In genomic region chr2:147183521-147183920, GRCm38 (mm10) we compare ENCODE assay signal across 10 mouse cellular contexts. TPM values are rescaled to one million over a fixed set of nuclear protein-coding genes. Genes with fewer than 3 reads are reported as not detected.
A peak's percentile ranks its signal among the peaks of the same experiment; 100 is the strongest.
DNase-seq lines count a peak whose midpoint lies in the region; ATAC-seq lines count a peak whose summit lies in the region.
"Had no signal": no experiment of that assay in that cellular context is flagged by ENCODE, and none has a peak within 500 bp of the region (broad histone marks: within the 10 kb centered on the region; RNA-seq: fewer than 3 reads in every experiment).

No protein-coding gene starts in this region.

- no peak for ATAC-seq in heart, embryonic 12.5 days (ENCODE audit: insufficient number of reproducible peaks, low FRiP score)
- no peak for ATAC-seq in hindbrain, embryonic 13.5 days (ENCODE audit: low FRiP score)

- H3K4me1 ChIP-seq in heart, embryonic 12.5 days (replicated peaks): peaks cover 26% of the 10 kb centered on the region
- H3K4me1 ChIP-seq in hindbrain, embryonic 13.5 days (replicated peaks): peaks cover 29% of the 10 kb centered on the region
- peaks cover 81% of the 10 kb centered on the region for H3K4me1 ChIP-seq in midbrain, embryonic 10.5 days

- H3K36me3 ChIP-seq in heart, embryonic 12.5 days: no peaks in the 10 kb centered on the region
- no peaks in the 10 kb centered on the region for H3K36me3 ChIP-seq in hindbrain, embryonic 13.5 days
- H3K36me3 ChIP-seq in midbrain, embryonic 10.5 days: no peaks in the 10 kb centered on the region

- H3K4me2 ChIP-seq in heart, embryonic 12.5 days: peak overlapping the region; percentile 64
- peak overlapping the region; percentile 27 for H3K4me2 ChIP-seq in hindbrain, embryonic 13.5 days

- intact Hi-C loops in heart, postnatal 25 days (cut with DNase I): loop anchor here (10.0 kb wide), 1 partner anchor 349 kb away; no protein-coding TSS in a partner anchor

- 2% methylated on average over 12 of the region's 12 CpGs for WGBS in heart, embryonic 12.5 days
- under 1% methylated on average over 12 of the region's 12 CpGs for WGBS in hindbrain, embryonic 13.5 days
- WGBS in midbrain, embryonic 10.5 days: under 1% methylated on average over 12 of the region's 12 CpGs

- H3K4me3 ChIP-seq in heart, embryonic 12.5 days: peak overlapping the region; percentile 38
- peak overlapping the region; percentile 28 for H3K4me3 ChIP-seq in hindbrain, embryonic 13.5 days
- H3K4me3 ChIP-seq in midbrain, embryonic 10.5 days: peak overlapping the region; percentile 53

- H3K9ac ChIP-seq in heart, embryonic 12.5 days: no peak overlapping the region
- H3K9ac ChIP-seq in hindbrain, embryonic 13.5 days: peak overlapping the region; percentile 49; the same call in 1 of the 2 replicates

- H3K27me3 ChIP-seq in heart, embryonic 12.5 days (replicated peaks): peaks cover 88% of the 10 kb centered on the region
- peaks cover 95% of the 10 kb centered on the region for H3K27me3 ChIP-seq in hindbrain, embryonic 13.5 days
- peaks cover 100% of the 10 kb centered on the region for H3K27me3 ChIP-seq in midbrain, embryonic 10.5 days (ENCODE audit: low read depth, poor library complexity, severe bottlenecking)

- no peaks in the 10 kb centered on the region for H3K9me3 ChIP-seq in heart, embryonic 12.5 days (replicated peaks)
- no peaks in the 10 kb centered on the region for H3K9me3 ChIP-seq in hindbrain, embryonic 13.5 days
- H3K9me3 ChIP-seq in midbrain, embryonic 10.5 days (replicated peaks): no peaks in the 10 kb centered on the region

- H3K27ac ChIP-seq in heart, embryonic 12.5 days (ENCODE audit: poor library complexity, severe bottlenecking): no peak overlapping the region
- H3K27ac ChIP-seq in hindbrain, embryonic 13.5 days: 0 out of 2 replicates have a peak overlapping the region, but pooled peaks have one; percentile 1
- H3K27ac ChIP-seq in midbrain, embryonic 10.5 days (replicated peaks): peak overlapping the region; percentile 83

- DNase-seq in heart, postnatal 25 days (ENCODE audit: low spot score): no peak
- peak; percentile 11 for DNase-seq in R1 (ENCODE audit: low read depth, low spot score)
- peak; percentile 37 for DNase-seq in midbrain, embryonic 10.5 days (ENCODE audit: low spot score)
- DNase-seq in ovary, postnatal 10 days (ENCODE audit: low spot score): no peak
- DNase-seq in right cerebral cortex, postnatal 14 days: no peak
- DNase-seq in spleen, postnatal 14 days (ENCODE audit: low spot score in 2 of 2): no peak
- DNase-seq: gastrocnemius, postnatal 36 days; layer of hippocampus, postnatal 36 days had no signal

RNA-seq across cellular contexts. Expression of gene Nkx2-2, which starts 10.5 kb away (rescaled TPM):
- not detected in 2 replicates for polyA plus RNA-seq in heart, embryonic 12.5 days (2016; fragmentation: Nextera tagmentation; extraction: Ambion mirVana)
- total RNA-seq in heart, postnatal 25 days (2021): not detected
- 1.4 and 2.6 TPM in 2 replicates for polyA plus RNA-seq in hindbrain, embryonic 13.5 days (2015; fragmentation: Nextera tagmentation; extraction: Ambion mirVana)
- polyA plus RNA-seq in midbrain, embryonic 10.5 days (2016; fragmentation: Nextera tagmentation; extraction: Ambion mirVana): 9.2 and 11.2 TPM in 2 replicates
- total RNA-seq: gastrocnemius, postnatal 36 days had no signal

Comparison
In these comparisons a context has a peak if more than half of its experiments do, and no peak if none do; other contexts are left out.
1. DNase-seq: peak in R1 (single experiment) and midbrain, embryonic 10.5 days (single experiment); none in heart, postnatal 25 days (single experiment), ovary, postnatal 10 days (single experiment), right cerebral cortex, postnatal 14 days (single experiment) and spleen, postnatal 14 days (0 of 2).
2. Peak in every context shown above with its lines, with median percentiles within 50 percentile points of each other: H3K4me3 ChIP-seq.